20 mouse cellular contexts compared by ENCODE assay signal in genomic region chr13:58848578-58848977, GRCm38 (mm10). TPM values are rescaled to one million over a fixed set of nuclear protein-coding genes. Genes with fewer than 3 reads are reported as not detected.
DNase-seq lines count a peak whose midpoint lies in the region; ATAC-seq and TF ChIP-seq lines count a peak whose summit lies in the region.
"Had no signal": no experiment of that assay in that cellular context is flagged by ENCODE, and none has a peak within 500 bp of the region (broad histone marks: within the 10 kb centered on the region; RNA-seq: fewer than 3 reads in every experiment).

No protein-coding gene starts in this region.

- TF ChIP-seq CTCF in cerebellum, adult 2 months (IDR thresholded peaks at IDR 0.05; ENCODE audit: borderline replicate concordance, insufficient read depth, low read depth, low read length), result peak; percentile 41; the same call in 1 of the 2 replicates
- TF ChIP-seq CTCF in kidney, postnatal 0 days (IDR thresholded peaks at IDR 0.05; ENCODE audit: low read depth), result peak; percentile 33; the same call in 1 of the 2 replicates

- H3K4me3 ChIP-seq in cerebellum, adult 2 months (replicated peaks; ENCODE audit: insufficient read depth, low read depth, low read length), result no peak overlapping the region
- H3K4me3 ChIP-seq in kidney, postnatal 0 days (replicated peaks; ENCODE audit: low read depth, low read length), result no peak overlapping the region
- H3K4me3 ChIP-seq in kidney, embryonic 14.5 days (ENCODE audit: low read length), result no peak overlapping the region
- H3K4me3 ChIP-seq: erythroblast, embryonic 14.5 days; heart, embryonic 13.5 days; megakaryocyte, embryonic 14.5 days; neural tube, embryonic 13.5 days had no signal

- H3K9me3 ChIP-seq in kidney, postnatal 0 days (replicated peaks; ENCODE audit: low read length), result no peaks in the 10 kb centered on the region
- H3K9me3 ChIP-seq in kidney, embryonic 14.5 days (ENCODE audit: control insufficient read depth, low read length), result peaks cover 4% of the 10 kb centered on the region; the same call in 1 of the 2 replicates
- H3K9me3 ChIP-seq: heart, embryonic 13.5 days had no signal

- peak in 1 of 2 experiments; percentile 19 for DNase-seq in cerebellum, adult 2 months
- DNase-seq in cerebellum, postnatal 4 days (ENCODE audit: low spot score in 2 of 2), result no peak
- DNase-seq in kidney, postnatal 0 days (ENCODE audit: low spot score), result no peak
- peak; percentile 51 for DNase-seq in right cerebral cortex, postnatal 4 days
- no peak for DNase-seq in right cerebral cortex, adult 2 months (ENCODE audit: low spot score in 2 of 2)
- no peak for DNase-seq in Muller cell, postnatal 12 days (ENCODE audit: inconsistent ontology term)
- no peak for DNase-seq in c-Kit-positive CD71-positive TER-119-positive erythroid progenitor cells, embryonic 14.5 days (ENCODE audit: low spot score)
- DNase-seq: adrenal gland, postnatal 25 days; heart, postnatal 4 days; kidney, postnatal 36 days; lung, adult 2 months; thymus, postnatal 25 days had no signal

- H3K27me3 ChIP-seq in cerebellum, adult 2 months (ENCODE audit: control insufficient read depth, insufficient read depth, low read length), result no peaks in the 10 kb centered on the region
- no peaks in the 10 kb centered on the region for H3K27me3 ChIP-seq in kidney, postnatal 0 days (ENCODE audit: insufficient read depth, low read length)
- no peaks in the 10 kb centered on the region for H3K27me3 ChIP-seq in kidney, embryonic 14.5 days (ENCODE audit: control insufficient read depth, insufficient read depth, low read length)
- H3K27me3 ChIP-seq: heart, embryonic 13.5 days; megakaryocyte, embryonic 14.5 days; neural tube, embryonic 13.5 days had no signal

- no peaks in the 10 kb centered on the region for H3K36me3 ChIP-seq in kidney, postnatal 0 days (ENCODE audit: insufficient read depth, low read length)
- H3K36me3 ChIP-seq in kidney, embryonic 14.5 days (ENCODE audit: control insufficient read depth, insufficient read depth, low read length), result no peaks in the 10 kb centered on the region
- H3K36me3 ChIP-seq: G1E; heart, embryonic 13.5 days had no signal

- TF ChIP-seq POLR2A in cerebellum, adult 2 months (IDR thresholded peaks at IDR 0.05; ENCODE audit: borderline replicate concordance, insufficient read depth, low read length), result no peak

- H3K4me1 ChIP-seq in cerebellum, adult 2 months (ENCODE audit: control insufficient read depth, insufficient read depth, low read length), result peaks cover 3% of the 10 kb centered on the region
- no peaks in the 10 kb centered on the region for H3K4me1 ChIP-seq in kidney, postnatal 0 days (replicated peaks; ENCODE audit: insufficient read depth, low read length)
- no peaks in the 10 kb centered on the region for H3K4me1 ChIP-seq in kidney, embryonic 14.5 days (ENCODE audit: control insufficient read depth, insufficient read depth, low read length)
- H3K4me1 ChIP-seq: heart, embryonic 13.5 days; megakaryocyte, embryonic 14.5 days had no signal

- H3K9ac ChIP-seq in kidney, postnatal 0 days (ENCODE audit: low read depth, low read length), result no peak overlapping the region
- no peak overlapping the region for H3K9ac ChIP-seq in kidney, embryonic 14.5 days (ENCODE audit: low read depth, low read length)
- H3K9ac ChIP-seq: heart, embryonic 13.5 days; neural tube, embryonic 13.5 days had no signal

- H3K27ac ChIP-seq in cerebellum, adult 2 months (ENCODE audit: insufficient read depth, low read length), result no peak overlapping the region
- H3K27ac ChIP-seq in kidney, postnatal 0 days, result no peak overlapping the region
- no peak overlapping the region for H3K27ac ChIP-seq in kidney, embryonic 14.5 days (ENCODE audit: low read depth, low read length)
- H3K27ac ChIP-seq: heart, embryonic 13.5 days; neural tube, embryonic 13.5 days had no signal

- H3K4me2 ChIP-seq in kidney, postnatal 0 days (ENCODE audit: low read length), result no peak overlapping the region
- no peak overlapping the region for H3K4me2 ChIP-seq in kidney, embryonic 14.5 days (replicated peaks; ENCODE audit: low read depth, low read length)
- H3K4me2 ChIP-seq: heart, embryonic 13.5 days; neural tube, embryonic 13.5 days had no signal

- ATAC-seq in kidney, postnatal 0 days (replicated peaks; ENCODE audit: low FRiP score, low read depth), result no peak
- ATAC-seq in kidney, embryonic 14.5 days (ENCODE audit: low FRiP score, low TSS enrichment), result no peak
- ATAC-seq: activated CD4-positive, CD25-positive, alpha-beta regulatory T cell, adult 4 months; forebrain, embryonic 16.5 days had no signal

- 84% methylated on average over 4 of the region's 4 CpGs for WGBS in cerebellum, adult 2 months
- WGBS in kidney, postnatal 0 days, result 88% methylated on average over 4 of the region's 4 CpGs
- 87% methylated on average over 4 of the region's 4 CpGs for WGBS in kidney, embryonic 14.5 days

RNA-seq across cellular contexts. Expression of gene Ntrk2, which starts 42.2 kb away (rescaled TPM):
- polyA plus RNA-seq in cerebellum, adult 2 months (2012; rRNA removed), result 136 and 139 TPM in 2 replicates
- polyA plus RNA-seq in kidney, postnatal 0 days (2015; fragmentation: Nextera tagmentation; extraction: Ambion mirVana), result 6.0 and 6.6 TPM in 2 replicates
- polyA plus RNA-seq in kidney, embryonic 14.5 days (2014; fragmentation: Nextera tagmentation; extraction: Ambion mirVana), result 3.4 and 5.6 TPM in 2 replicates
- polyA plus RNA-seq: activated CD4-positive, CD25-positive, alpha-beta regulatory T cell, adult 4 months; erythroblast, embryonic 14.5 days; G1E had no signal

Comparison
In these comparisons a context has a peak if more than half of its experiments do, and no peak if none do; other contexts are left out.
1. RNA of gene Ntrk2, which starts 42.2 kb away (polyA plus RNA-seq): 136 to 139 TPM in cerebellum, adult 2 months; 6.0 to 6.6 TPM in kidney, postnatal 0 days and 3.4 to 5.6 TPM in kidney, embryonic 14.5 days; every median in the first group is over 10 times any median in the second.